Mouse (Mus musculus) lung, postnatal 0 days (tissue): ENCODE measurements around the gene Laptm5. TPM values are rescaled to one million over a fixed set of nuclear protein-coding genes. Genes with fewer than 3 reads are reported as not detected.

Experiments used
- ATAC-seq: fragments of 200-750 bp; cut with Nextera tagmentation; 2 replicates; pipeline ENCODE4 v1.8.0; 2017; ENCODE audit warnings: moderate library complexity
- DNase-seq: peaks from one replicate; pipeline ENCODE4 v3.0.0-alpha.2; 2016; ENCODE audit warnings: low spot score
- H3K27ac ChIP-seq: fragments of 300-500 bp; sonication (generic); 2 replicates; pipeline ENCODE4 v1.5.1; 2014; ENCODE audit warnings: antibody characterized with exemption, mild to moderate bottlenecking, low read length, mixed read lengths
- H3K27me3 ChIP-seq: fragments of 300-500 bp; sonication (generic); replicated peaks from 2 replicates; pipeline ENCODE4 v1.6.1; 2014; ENCODE audit warnings: low read length, mixed read lengths; ENCODE audit not compliant: insufficient read depth
- H3K36me3 ChIP-seq: fragments of 300-500 bp; sonication (generic); 2 replicates; pipeline ENCODE4 v1.6.1; 2014; ENCODE audit warnings: low read length, mixed read lengths; ENCODE audit not compliant: insufficient read depth
- H3K4me1 ChIP-seq: fragments of 300-500 bp; sonication (generic); 2 replicates; pipeline ENCODE4 v1.6.1; 2014; ENCODE audit warnings: antibody characterized with exemption, low read depth, low read length, mixed read lengths; ENCODE audit not compliant: insufficient read depth
- H3K4me2 ChIP-seq: fragments of 300-500 bp; sonication (generic); replicated peaks from 2 replicates; pipeline ENCODE4 v1.6.1; 2014; ENCODE audit warnings: low read depth, mild to moderate bottlenecking, low read length, moderate library complexity, mixed read lengths
- H3K4me3 ChIP-seq: fragments of 300-500 bp; sonication (generic); 2 replicates; pipeline ENCODE4 v1.5.1; 2014; ENCODE audit warnings: low read depth, low read length
- H3K9ac ChIP-seq: fragments of 300-500 bp; sonication (generic); replicated peaks from 2 replicates; pipeline ENCODE4 v1.6.1; 2014; ENCODE audit warnings: low read depth, mild to moderate bottlenecking
- H3K9me3 ChIP-seq: fragments of 300-500 bp; sonication (generic); 2 replicates; pipeline ENCODE4 v1.6.1; 2016; ENCODE audit warnings: low read length, mixed read lengths
- CTCF ChIP-seq: IDR thresholded peaks from 2 replicates; pipeline ENCODE4 v1.5.1; 2016; ENCODE audit warnings: antibody characterized with exemption, mild to moderate bottlenecking
- EP300 ChIP-seq: IDR thresholded peaks from 2 replicates; pipeline ENCODE4 v1.6.1; 2016; ENCODE audit warnings: antibody characterized with exemption, mild to moderate bottlenecking, control low read depth
- WGBS: fragments of 180-500 bp; shearing (Covaris S2); extraction: QIAGEN DNeasy Blood & Tissue Kit; methylation state at CpG from one replicate; pipeline ENCODE4 v1.1.7; 2014; 5-methylcytosine and 5-hydroxymethylcytosine counted together
- polyA plus RNA-seq: library from polyadenylated mRNA; unstranded; fragments of >200 nt; fragmentation: Nextera tagmentation; extraction: Ambion mirVana; gene quantifications from 2 replicates; pipeline ENCODE4 v1.2.1, GENCODE M21; 2015

Laptm5 gene
- polyA plus RNA-seq, 1 experiment from 2014 or later, result 98.8 TPM

DNA sequence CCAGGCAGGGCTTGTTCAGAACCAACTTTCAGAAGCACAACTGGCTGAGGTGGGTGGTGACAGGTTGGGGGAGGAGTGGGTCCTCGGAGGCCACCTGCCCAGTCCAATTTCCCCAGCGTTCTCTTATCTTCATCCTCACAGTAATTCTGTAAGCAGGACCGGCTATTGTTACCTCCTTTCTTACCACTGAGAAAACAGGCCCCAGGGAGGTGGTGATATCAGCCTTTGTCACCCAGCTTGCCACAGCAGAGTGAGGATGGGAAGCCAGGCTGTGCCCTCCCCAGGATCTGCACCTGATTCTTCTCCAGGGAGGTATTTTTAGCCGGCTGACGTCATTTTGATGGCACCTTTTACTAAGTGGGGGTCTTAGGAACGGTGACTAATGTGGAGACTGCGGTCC lies 7.9 kb upstream of the Laptm5 start:
- ATAC-seq (no peak), DNase-seq (no peak)
- Histone ChIP-seq H3K4me3 (no peak overlapping the region), H3K36me3 (no peaks in the 10 kb centered on the region), H3K27me3 (no peaks in the 10 kb centered on the region), H3K4me1 (no peaks in the 10 kb centered on the region), H3K9ac (no peak overlapping the region), H3K9me3 (no peaks in the 10 kb centered on the region), H3K4me2 (no peak overlapping the region), H3K27ac (no peak overlapping the region)
- TF ChIP-seq CTCF (no peak), EP300 (no peak)
- WGBS, result 61% methylated on average over 7 of the region's 7 CpGs

- DNase-seq (no peak), ATAC-seq (no peak)
- Histone ChIP-seq H3K4me2 (no peak overlapping the region), H3K9me3 (no peaks in the 10 kb centered on the region), H3K9ac (no peak overlapping the region), H3K4me3 (no peak overlapping the region), H3K27ac (no peak overlapping the region), H3K4me1 (no peaks in the 10 kb centered on the region), H3K36me3 (no peaks in the 10 kb centered on the region), H3K27me3 (no peaks in the 10 kb centered on the region)
- 78% methylated on average over 6 of the region's 6 CpGs for WGBS
- no peak for TF ChIP-seq CTCF
- TF ChIP-seq EP300, result no peak
Measured at GRCm38 (mm10) chr4:130905882-130906281, 7.0 kb upstream of the Laptm5 start.

GRCm38 (mm10) chr4:130906296-130906695 lies 6.6 kb upstream of the Laptm5 start:
- H3K27ac ChIP-seq, result no peak overlapping the region
- WGBS, result 39% methylated on average over 8 of the region's 8 CpGs
- no peak for ATAC-seq
- no peak for DNase-seq
- H3K9me3 ChIP-seq, result no peaks in the 10 kb centered on the region
- H3K27me3 ChIP-seq, result no peaks in the 10 kb centered on the region
- no peaks in the 10 kb centered on the region for H3K4me1 ChIP-seq
- no peak overlapping the region for H3K9ac ChIP-seq
- no peaks in the 10 kb centered on the region for H3K36me3 ChIP-seq
- H3K4me2 ChIP-seq, result no peak overlapping the region
- no peak overlapping the region for H3K4me3 ChIP-seq
- TF ChIP-seq CTCF (no peak), EP300 (no peak)

- WGBS, result 83% methylated on average over 19 of the region's 19 CpGs
- H3K36me3 ChIP-seq, result no peaks in the 10 kb centered on the region
- H3K27me3 ChIP-seq, result no peaks in the 10 kb centered on the region
- DNase-seq, result no peak
- no peak for TF ChIP-seq CTCF
- no peak for TF ChIP-seq EP300
- H3K4me3 ChIP-seq, result no peak overlapping the region
- no peak for ATAC-seq
- no peak overlapping the region for H3K27ac ChIP-seq
- H3K9ac ChIP-seq, result no peak overlapping the region
- H3K4me1 ChIP-seq, result no peaks in the 10 kb centered on the region
- H3K4me2 ChIP-seq, result no peak overlapping the region
- no peaks in the 10 kb centered on the region for H3K9me3 ChIP-seq
Measured at GRCm38 (mm10) chr4:130907200-130908069, 5.5 kb upstream of the Laptm5 start.

DNA sequence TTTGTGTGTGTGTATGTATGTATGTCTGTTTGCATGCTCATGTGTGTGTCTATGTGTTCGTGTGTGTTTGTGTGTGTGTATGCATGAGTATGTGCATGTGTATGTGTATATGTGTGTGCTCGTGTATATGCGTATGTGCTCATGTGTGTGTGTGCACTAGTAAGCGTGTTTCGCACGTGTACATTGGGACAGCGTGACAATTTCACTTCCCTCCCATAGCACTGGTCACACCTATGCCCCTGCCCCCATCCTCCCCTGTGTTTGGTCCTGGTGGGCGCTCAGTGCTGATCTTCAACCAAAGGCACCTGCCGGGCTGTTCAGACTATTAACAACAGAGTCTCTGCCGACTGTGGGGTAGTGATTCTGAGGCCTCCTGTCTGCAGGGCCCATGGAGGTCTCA lies 4.8 kb upstream of the Laptm5 start:
- H3K36me3 ChIP-seq, result no peaks in the 10 kb centered on the region
- DNase-seq, result no peak
- H3K27ac ChIP-seq, result no peak overlapping the region
- H3K4me2 ChIP-seq, result no peak overlapping the region
- no peak overlapping the region for H3K4me3 ChIP-seq
- H3K4me1 ChIP-seq, result no peaks in the 10 kb centered on the region
- H3K9me3 ChIP-seq, result no peaks in the 10 kb centered on the region
- no peaks in the 10 kb centered on the region for H3K27me3 ChIP-seq
- TF ChIP-seq CTCF, result no peak
- TF ChIP-seq EP300, result no peak
- no peak overlapping the region for H3K9ac ChIP-seq
- 92% methylated on average over 10 of the region's 10 CpGs for WGBS
- ATAC-seq, result no peak

- Histone ChIP-seq H3K4me1 (no peaks in the 10 kb centered on the region), H3K4me2 (no peak overlapping the region), H3K4me3 (no peak overlapping the region), H3K27ac (no peak overlapping the region), H3K36me3 (no peaks in the 10 kb centered on the region), H3K9me3 (no peaks in the 10 kb centered on the region), H3K27me3 (no peaks in the 10 kb centered on the region), H3K9ac (no peak overlapping the region)
- no peak for ATAC-seq
- DNase-seq, result no peak
- TF ChIP-seq EP300 (no peak), CTCF (no peak)
- WGBS, result 67% methylated on average over 17 of the region's 17 CpGs
Measured at GRCm38 (mm10) chr4:130909167-130909874, 3.6 kb upstream of the Laptm5 start.
